Mouse (Mus musculus) bone marrow, adult 2 months (tissue): ENCODE results near the gene Ppp1r14b. TPM values are rescaled to one million over a fixed set of nuclear protein-coding genes. Genes with fewer than 3 reads are reported as not detected.

Experiments used
- H3K27ac ChIP-seq: fragments of 200-500 bp; 2 replicates; pipeline ENCODE4 v1.5.1; 2012; ENCODE audit warnings: low read depth, mild to moderate bottlenecking, control low read depth, inconsistent platforms, low read length; ENCODE audit not compliant: control insufficient read depth, poor library complexity, insufficient read depth
- H3K4me1 ChIP-seq: fragments of 200-500 bp; 2 replicates; pipeline ENCODE4 v1.6.1; 2011; ENCODE audit warnings: low read length; ENCODE audit not compliant: control insufficient read depth, insufficient read depth
- H3K4me3 ChIP-seq: fragments of 200-500 bp; replicated peaks from 2 replicates; pipeline ENCODE3; 2011; ENCODE audit warnings: mild to moderate bottlenecking, low read depth, low read length, control low read depth; ENCODE audit not compliant: control insufficient read depth
- CTCF ChIP-seq: fragments of 200-500 bp; IDR thresholded peaks from 2 replicates; pipeline ENCODE4 v1.5.1; 2011; ENCODE audit warnings: low read length, control low read depth; ENCODE audit not compliant: control insufficient read depth, insufficient read depth
- POLR2A ChIP-seq: fragments of 200-500 bp; IDR thresholded peaks from 2 replicates; pipeline ENCODE4 v1.6.1; 2011; ENCODE audit warnings: low read depth, mild to moderate bottlenecking, control low read depth, low read length, borderline replicate concordance; ENCODE audit not compliant: control insufficient read depth
- WGBS: fragments of 180-500 bp; shearing (Covaris S2); methylation state at CpG from one replicate; pipeline ENCODE4 v1.1.7; 2018; 5-methylcytosine and 5-hydroxymethylcytosine counted together
- polyA plus RNA-seq: library from polyadenylated mRNA; stranded (reverse); fragments of >200 nt; gene quantifications from 2 replicates; pipeline ENCODE4 v1.2.4, GENCODE M21; 2011; ENCODE audit warnings: low replicate concordance; ENCODE audit not compliant: missing spikeins, insufficient read depth, insufficient read length

The Ppp1r14b gene
- 83.5 and 137 TPM in 2 replicates for polyA plus RNA-seq

- WGBS = 2% methylated on average over 77 of the region's 84 CpGs
- peaks cover 4% of the 10 kb centered on the region; the same call in 1 of the 2 replicates for H3K4me1 ChIP-seq
- H3K4me3 ChIP-seq = peak within 1 kb of the TSS; percentile 87
- peak within 1 kb of the TSS; percentile 66 for H3K27ac ChIP-seq
- TF ChIP-seq POLR2A (no peak), CTCF (no peak)
These were observed at the start of gene Ppp1r14b for GRCm38 (mm10) chr19:6974211-6975205. TSS of gene Ppp1r14b (plus strand) at chr19:6974968.

- Histone ChIP-seq H3K4me3 (no peak within 1 kb of the TSS), H3K4me1 (peaks cover 4% of the 10 kb centered on the region; the same call in 1 of the 2 replicates), H3K27ac (no peak within 1 kb of the TSS)
- no peak for TF ChIP-seq CTCF
- no peak for TF ChIP-seq POLR2A
- WGBS = 3% methylated on average over 9 of the region's 9 CpGs
These were observed 49.5 kb upstream of the Ppp1r14b start, which contains the start of gene Catsperz for GRCm38 (mm10) chr19:6925307-6925573. TSS of gene Catsperz (minus strand) at chr19:6925380.

DNA sequence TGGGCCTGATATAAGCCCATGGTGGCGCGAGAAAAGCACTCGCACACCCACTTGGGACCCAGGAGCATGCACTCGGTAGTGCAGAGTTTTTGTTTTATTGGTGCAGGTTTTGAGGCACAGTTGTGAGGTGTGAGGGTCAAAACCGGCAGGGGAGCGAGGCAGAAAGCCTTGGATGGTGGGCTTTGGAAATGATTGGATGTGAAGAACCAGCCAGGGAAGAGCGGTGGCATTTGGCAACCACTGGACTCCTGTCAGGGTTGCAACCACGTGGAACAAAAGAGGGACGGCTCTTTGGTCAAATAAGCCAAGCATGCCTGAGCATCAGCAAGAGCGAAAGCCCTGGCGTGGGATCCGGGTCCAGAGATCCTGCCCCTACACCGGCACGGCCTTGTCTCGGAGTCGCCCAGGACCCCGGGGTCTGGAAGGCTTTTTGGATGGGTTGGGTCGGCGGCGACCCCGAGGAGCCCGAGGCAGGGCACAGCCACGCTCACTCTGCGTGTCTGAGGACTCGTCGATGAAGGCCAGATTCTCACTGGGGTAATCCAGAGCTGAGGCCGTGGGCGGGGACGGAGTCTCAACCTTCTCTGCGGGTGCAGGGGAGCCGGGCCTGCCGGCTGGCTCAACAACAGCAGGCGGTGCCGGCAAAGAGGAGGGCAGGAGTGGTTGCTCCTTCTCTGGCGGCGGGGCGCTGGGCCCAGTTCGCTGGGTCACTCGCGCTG lies 49.0 kb upstream of the Ppp1r14b start:
- TF ChIP-seq CTCF (no peak), POLR2A (no peak)
- Histone ChIP-seq H3K4me1 (peaks cover 4% of the 10 kb centered on the region; the same call in 1 of the 2 replicates), H3K27ac (no peak overlapping the region), H3K4me3 (no peak overlapping the region)
- 29% methylated on average over 40 of the region's 40 CpGs for WGBS

GRCm38 (mm10) chr19:6926559-6927255 lies 48.1 kb upstream of the Ppp1r14b start:
- no peak overlapping the region for H3K27ac ChIP-seq
- peaks cover 4% of the 10 kb centered on the region; the same call in 1 of the 2 replicates for H3K4me1 ChIP-seq
- TF ChIP-seq POLR2A (no peak), CTCF (no peak)
- H3K4me3 ChIP-seq = no peak overlapping the region
- 13% methylated on average over 26 of the region's 26 CpGs for WGBS

- 15% methylated on average over 9 of the region's 9 CpGs for WGBS
- TF ChIP-seq CTCF = no peak
- TF ChIP-seq POLR2A = no peak
- Histone ChIP-seq H3K4me3 (no peak overlapping the region), H3K4me1 (peaks cover 2% of the 10 kb centered on the region; the same call in 1 of the 2 replicates), H3K27ac (no peak overlapping the region)
These were observed 46.7 kb upstream of the Ppp1r14b start for GRCm38 (mm10) chr19:6928080-6928479.

GRCm38 (mm10) chr19:6931002-6931401 lies 43.8 kb upstream of the Ppp1r14b start:
- WGBS = 32% methylated on average over 2 of the region's 2 CpGs
- TF ChIP-seq POLR2A (no peak), CTCF (no peak)
- Histone ChIP-seq H3K4me3 (no peak overlapping the region), H3K4me1 (peaks cover 2% of the 10 kb centered on the region), H3K27ac (no peak overlapping the region)

GRCm38 (mm10) chr19:6932018-6932417 lies 42.8 kb upstream of the Ppp1r14b start:
- H3K27ac ChIP-seq = no peak overlapping the region
- no peak for TF ChIP-seq POLR2A
- TF ChIP-seq CTCF = no peak
- WGBS = 60% methylated on average over 1 of the region's 1 CpGs
- H3K4me3 ChIP-seq = no peak overlapping the region
- H3K4me1 ChIP-seq = peaks cover 2% of the 10 kb centered on the region; the same call in 1 of the 2 replicates
